Comparison of ENCODE assay signal across 11 mouse cellular contexts in the genomic region with DNA sequence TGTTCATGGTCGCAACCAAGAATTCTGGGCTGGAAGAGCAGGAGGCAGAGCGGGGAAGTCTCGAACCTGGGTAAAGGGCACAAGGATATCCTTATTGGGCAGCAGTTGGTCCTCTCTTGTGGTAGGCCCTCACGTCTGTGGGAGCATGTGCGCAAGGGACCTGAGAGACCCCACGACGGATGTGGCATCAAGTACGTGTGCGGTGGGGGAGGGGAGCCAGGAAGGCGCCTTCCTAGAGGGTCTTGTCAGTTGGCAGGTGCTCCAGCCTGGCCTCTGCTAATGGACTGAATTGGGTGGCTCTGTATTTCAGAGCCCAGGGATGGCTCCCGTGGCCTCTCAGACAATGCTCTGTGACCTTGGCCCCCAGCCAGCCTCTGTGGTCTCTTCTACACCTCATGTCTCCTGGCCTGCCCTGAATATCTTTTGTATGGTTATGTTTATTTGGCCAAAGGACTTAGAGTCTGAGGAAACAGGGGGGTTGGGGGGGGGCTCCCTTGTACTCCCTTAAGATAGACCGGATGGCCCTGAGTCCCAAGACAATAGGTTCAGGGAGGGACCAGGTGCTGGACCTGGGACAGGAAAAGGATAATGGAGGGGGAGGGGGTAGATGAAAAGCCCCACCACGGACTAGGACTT.
A peak's percentile ranks its signal among the peaks of the same experiment; 100 is the strongest.
DNase-seq lines count a peak whose midpoint lies in the region; ATAC-seq and TF ChIP-seq lines count a peak whose summit lies in the region.
"Had no signal": no experiment of that assay in that cellular context is flagged by ENCODE, and none has a peak within 500 bp of the region (broad histone marks: within the 10 kb centered on the region; RNA-seq: fewer than 3 reads in every experiment).

No protein-coding gene starts in this region.

- H3K4me2 ChIP-seq in kidney, embryonic 14.5 days (replicated peaks; ENCODE audit: low read depth, low read length), result no peak overlapping the region
- H3K4me2 ChIP-seq: forebrain, embryonic 13.5 days; neural tube, embryonic 15.5 days had no signal

- H3K27me3 ChIP-seq in kidney, adult 2 months (replicated peaks; ENCODE audit: control insufficient read depth, insufficient read depth, low read length), result no peaks in the 10 kb centered on the region
- H3K27me3 ChIP-seq in kidney, embryonic 14.5 days (ENCODE audit: control insufficient read depth, insufficient read depth, low read length), result no peaks in the 10 kb centered on the region
- H3K27me3 ChIP-seq: forebrain, embryonic 13.5 days; neural tube, embryonic 15.5 days had no signal

- H3K27ac ChIP-seq in kidney, adult 2 months (ENCODE audit: insufficient read depth, low read depth, low read length), result peak overlapping the region; percentile 45; the same call in 1 of the 2 replicates
- H3K27ac ChIP-seq in kidney, embryonic 14.5 days (ENCODE audit: low read depth, low read length), result no peak overlapping the region
- H3K27ac ChIP-seq: forebrain, embryonic 13.5 days; left cerebral cortex, adult 2 months; neural tube, embryonic 15.5 days had no signal

- H3K36me3 ChIP-seq in kidney, adult 2 months (ENCODE audit: control insufficient read depth, insufficient read depth, low read length), result no peaks in the 10 kb centered on the region
- H3K36me3 ChIP-seq in kidney, embryonic 14.5 days (ENCODE audit: control insufficient read depth, insufficient read depth, low read length), result no peaks in the 10 kb centered on the region
- H3K36me3 ChIP-seq: neural tube, embryonic 15.5 days had no signal

- H3K4me1 ChIP-seq in kidney, adult 2 months (ENCODE audit: control insufficient read depth, insufficient read depth, low read length), result no peaks in the 10 kb centered on the region
- peaks cover 19% of the 10 kb centered on the region; the same call in 1 of the 2 replicates for H3K4me1 ChIP-seq in kidney, embryonic 14.5 days (ENCODE audit: control insufficient read depth, insufficient read depth, low read length)

- DNase-seq in kidney, adult 2 months, result peak; percentile 83
- peak; percentile 57 for DNase-seq in heart, adult 8-10 months (ENCODE audit: low spot score)
- peak; percentile 86 to 87 for DNase-seq in kidney, postnatal 25 days
- DNase-seq in thymus, postnatal 10 days (ENCODE audit: low spot score in 2 of 2), result peak; percentile 70 to 71
- DNase-seq in frontal cortex, postnatal 36 days (ENCODE audit: low spot score in 2 of 2), result no peak
- no peak for DNase-seq in left cerebral cortex, postnatal 14 days (ENCODE audit: low spot score in 2 of 2)

- H3K4me3 ChIP-seq in kidney, adult 2 months (ENCODE audit: insufficient read depth, low read depth, low read length), result no peak overlapping the region
- H3K4me3 ChIP-seq in kidney, embryonic 14.5 days (ENCODE audit: low read length), result no peak overlapping the region
- H3K4me3 ChIP-seq: forebrain, embryonic 13.5 days; left cerebral cortex, adult 2 months; neural tube, embryonic 15.5 days had no signal

- TF ChIP-seq CTCF in kidney, adult 2 months (conservative IDR thresholded peaks at IDR 0.05; ENCODE audit: insufficient read depth, insufficient read length, low read depth, low read length), result no peak

- intact Hi-C loops in left cerebral cortex, postnatal 14 days (cut with DNase I), result no loop called here

- no peak for ATAC-seq in kidney, embryonic 14.5 days (ENCODE audit: low FRiP score, low TSS enrichment)
- no peak for ATAC-seq in megakaryocyte-erythroid progenitor cell, adult 5-6 weeks (replicated peaks; ENCODE audit: low FRiP score, low TSS enrichment, poor library complexity, severe bottlenecking)
- ATAC-seq: forebrain, embryonic 13.5 days had no signal

- no peaks in the 10 kb centered on the region for H3K9me3 ChIP-seq in kidney, embryonic 14.5 days (ENCODE audit: control insufficient read depth, low read length)
- H3K9me3 ChIP-seq: forebrain, embryonic 13.5 days; neural tube, embryonic 15.5 days had no signal

- WGBS in kidney, adult 2 months, result 84% methylated on average over 13 of the region's 13 CpGs
- 80% methylated on average over 13 of the region's 13 CpGs for WGBS in kidney, embryonic 14.5 days

- TF ChIP-seq POLR2A in kidney, adult 2 months (IDR thresholded peaks at IDR 0.05; ENCODE audit: low read depth, low read length), result no peak

- H3K9ac ChIP-seq in kidney, embryonic 14.5 days (ENCODE audit: low read depth, low read length), result no peak overlapping the region
- H3K9ac ChIP-seq: forebrain, embryonic 13.5 days; neural tube, embryonic 15.5 days had no signal

Comparison
In these comparisons a context has a peak if more than half of its experiments do, and no peak if none do; other contexts are left out.
1. DNase-seq: peak in kidney, adult 2 months (single experiment), heart, adult 8-10 months (single experiment), kidney, postnatal 25 days (2 of 2) and thymus, postnatal 10 days (2 of 2); none in frontal cortex, postnatal 36 days (0 of 2) and left cerebral cortex, postnatal 14 days (0 of 2).